Mouse (Mus musculus): ENCODE data around the gene Hist1h3c. TPM values are rescaled to one million over a fixed set of nuclear protein-coding genes. Genes with fewer than 3 reads are reported as not detected.

Hist1h3c gene
- total RNA-seq, 2 experiments from 2014 or later = 21.1 to 58.2 TPM

DNA sequence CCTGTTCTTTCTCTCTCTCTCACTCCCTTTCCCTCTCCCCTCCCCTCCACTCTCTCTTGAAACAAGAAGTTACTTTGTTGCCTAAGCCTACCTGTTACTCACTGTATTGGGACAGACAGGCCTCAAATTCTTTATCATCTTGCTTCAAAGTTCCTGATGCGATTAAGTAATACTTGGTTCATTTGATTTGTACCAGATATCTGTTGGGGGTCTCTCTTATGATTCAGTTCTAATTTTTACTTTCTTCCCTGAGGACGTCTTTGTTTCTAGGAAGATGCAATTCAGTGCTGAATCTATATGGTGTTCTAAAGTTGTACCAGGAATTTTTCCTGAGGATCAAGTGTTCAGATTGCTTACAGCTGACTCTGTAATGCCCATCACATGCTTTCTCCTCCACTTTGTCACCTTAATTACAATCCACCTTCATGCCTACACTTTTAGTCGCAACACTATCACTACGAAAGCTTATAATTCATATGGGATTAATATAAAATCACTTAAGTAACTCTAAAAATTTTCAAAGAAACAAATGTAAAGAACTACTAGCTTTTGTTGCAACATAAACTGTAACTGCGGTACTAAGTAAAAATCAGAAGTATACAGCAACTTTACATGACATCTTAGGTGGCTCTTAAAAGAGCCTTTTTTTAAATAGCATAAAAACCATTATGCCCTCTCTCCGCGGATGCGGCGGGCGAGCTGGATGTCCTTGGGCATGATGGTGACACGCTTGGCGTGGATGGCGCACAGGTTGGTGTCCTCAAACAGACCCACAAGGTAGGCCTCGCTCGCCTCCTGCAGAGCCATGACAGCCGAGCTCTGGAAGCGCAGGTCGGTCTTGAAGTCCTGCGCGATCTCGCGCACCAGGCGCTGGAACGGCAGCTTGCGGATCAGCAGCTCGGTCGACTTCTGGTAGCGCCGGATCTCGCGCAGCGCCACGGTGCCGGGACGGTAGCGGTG, 701 bp downstream of the Hist1h3c start:
- intact Hi-C loops (cut with DNase I) = loop anchor here (5.0 kb wide), 2 partner anchors 307 to 1702 kb away; partner anchors contain the start of genes Hist1h2ag, Hist1h2bj and Hist1h4i

DNA sequence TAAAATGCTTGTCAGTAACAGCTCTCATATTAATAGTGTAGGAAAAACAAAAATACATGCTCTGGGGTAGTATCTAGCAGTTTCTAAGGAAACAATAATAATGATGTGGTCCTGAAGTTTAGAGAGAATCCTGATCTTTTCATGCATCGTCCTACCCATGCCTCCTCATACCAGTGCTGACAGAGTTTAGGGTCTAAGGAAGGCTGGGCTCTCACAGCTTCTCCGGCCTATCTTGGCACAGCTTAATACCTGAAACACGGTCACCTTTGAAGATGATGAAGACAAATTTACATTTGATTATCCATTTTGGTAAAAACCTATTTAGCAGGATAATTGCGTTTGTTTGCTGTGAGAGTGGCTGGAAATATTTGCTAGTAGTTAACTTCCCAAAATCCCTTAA, 1.4 kb downstream of the Hist1h3c start:
- intact Hi-C loops (cut with DNase I) = no loop called here
- no peak for DNase-seq

More for the DNA sequence above, 701 bp downstream of the Hist1h3c start:
- DNase-seq = no peak

DNA sequence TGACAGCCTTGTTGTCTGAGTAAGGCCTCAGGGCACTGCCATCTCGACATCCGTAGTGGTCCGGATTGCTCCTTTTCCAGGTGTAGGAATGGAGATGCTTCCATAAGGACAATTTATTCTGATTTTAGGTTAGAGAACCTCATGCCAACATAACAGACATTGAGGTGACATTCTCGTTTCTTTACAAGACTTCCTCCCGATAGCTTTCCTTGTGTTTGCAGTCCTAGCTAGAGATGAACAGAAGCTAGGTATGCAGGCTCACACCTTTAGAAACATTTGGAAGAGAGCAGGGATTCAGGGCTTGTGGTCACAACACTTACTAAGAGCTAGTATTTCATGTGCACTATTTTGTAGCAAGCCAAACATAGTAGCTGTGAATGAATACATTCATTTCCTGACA, 2.2 kb downstream of the Hist1h3c start:
- intact Hi-C loops (cut with DNase I) = no loop called here
- no peak for DNase-seq

DNA sequence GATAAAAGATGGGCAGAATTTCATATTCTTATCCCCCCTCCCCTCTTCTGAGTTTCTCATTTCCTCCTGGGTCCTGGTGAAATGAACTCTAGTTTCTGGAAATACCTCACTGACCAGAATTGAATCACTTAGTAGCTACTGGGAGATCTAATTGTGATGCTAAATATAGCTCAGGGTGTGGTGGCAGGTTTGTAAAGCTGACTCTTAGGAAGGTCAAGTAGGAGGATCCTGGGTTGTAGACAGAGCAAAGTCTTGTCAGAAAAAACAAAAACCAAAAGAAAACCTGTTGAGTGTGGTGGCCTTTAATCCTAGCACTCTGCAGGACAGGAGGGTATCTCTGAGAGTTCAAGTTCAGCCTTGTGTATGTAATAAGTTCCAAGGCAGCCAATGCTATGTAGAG, 3.4 kb downstream of the Hist1h3c start:
- no peak for DNase-seq
- intact Hi-C loops (cut with DNase I) = no loop called here

GRCm38 (mm10) chr13:23740910-23741309, 4.5 kb downstream of the Hist1h3c start:
- intact Hi-C loops (cut with DNase I) = no loop called here

GRCm38 (mm10) chr13:23740256-23740840, 5.1 kb downstream of the Hist1h3c start:
- no peak for DNase-seq
- intact Hi-C loops (cut with DNase I) = no loop called here

More at GRCm38 (mm10) chr13:23740910-23741309, 4.5 kb downstream of the Hist1h3c start:
- DNase-seq = no peak

GRCm38 (mm10) chr13:23739922-23740252, 5.5 kb downstream of the Hist1h3c start:
- DNase-seq = no peak
- intact Hi-C loops (cut with DNase I) = loop anchor here (2.0 to 10.0 kb wide), 3 partner anchors 55 to 158 kb away; partner anchors contain the start of genes Hist1h1e, Hist1h2ac, Hist1h2bc and Hist1h4d

- intact Hi-C loops (cut with DNase I) = loop anchor here (2.0 to 10.0 kb wide), 3 partner anchors 54 to 157 kb away; partner anchors contain the start of genes Hist1h1e, Hist1h2ac, Hist1h2bc and Hist1h4d
- DNase-seq = peak; percentile 89
These were observed 6.1 kb downstream of the Hist1h3c start for GRCm38 (mm10) chr13:23739069-23739921.

DNA sequence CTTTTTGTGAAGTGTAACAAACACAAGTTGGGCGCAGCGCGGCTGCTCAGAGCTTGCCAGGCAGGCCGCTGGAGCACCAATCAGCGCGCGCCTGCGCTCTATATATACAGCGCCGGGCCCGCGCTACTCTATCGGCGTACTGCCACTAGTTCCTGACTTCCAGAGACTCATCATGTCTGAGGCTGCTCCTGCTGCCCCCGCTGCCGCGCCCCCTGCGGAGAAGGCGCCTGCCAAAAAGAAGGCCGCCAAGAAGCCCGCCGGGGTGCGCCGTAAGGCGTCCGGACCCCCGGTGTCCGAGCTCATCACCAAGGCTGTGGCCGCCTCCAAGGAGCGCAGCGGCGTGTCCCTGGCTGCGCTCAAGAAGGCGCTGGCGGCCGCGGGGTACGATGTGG, 6.7 kb downstream of the Hist1h3c start, which contains the start of gene Hist1h1c:
Gene Hist1h1c, plus strand, starts transcription at position 132 of the 392 bp plus-strand sequence.
- peak; percentile 91 to 95 for DNase-seq
- intact Hi-C loops (cut with DNase I) = loop anchor here (2.0 to 10.0 kb wide), 3 partner anchors 54 to 156 kb away; partner anchors contain the start of genes Hist1h1e, Hist1h2ac, Hist1h2bc and Hist1h4d

GRCm38 (mm10) chr13:23738041-23738440, 7.4 kb downstream of the Hist1h3c start:
- intact Hi-C loops (cut with DNase I) = loop anchor here (2.0 to 10.0 kb wide), 3 partner anchors 53 to 156 kb away; partner anchors contain the start of genes Hist1h1e, Hist1h2ac, Hist1h2bc and Hist1h4d
- no peak for DNase-seq

DNA sequence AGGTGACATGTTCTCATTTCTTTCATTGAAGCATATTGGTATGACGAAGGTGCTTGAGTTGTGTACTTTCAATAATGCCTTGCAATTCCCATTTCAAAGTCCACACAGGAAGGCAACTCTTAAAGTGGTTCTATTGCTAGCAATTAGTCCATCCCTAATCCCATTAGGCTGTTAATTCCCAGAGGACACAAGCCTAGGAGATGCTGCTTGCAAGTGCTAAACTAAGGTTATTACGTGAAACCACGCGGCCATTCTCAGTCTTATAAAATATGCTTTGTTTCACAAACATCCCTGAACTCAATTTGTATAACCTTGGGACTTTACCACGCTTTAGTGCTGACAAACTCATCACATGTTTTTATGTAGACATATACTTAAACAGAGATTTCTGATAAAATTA, 8.3 kb downstream of the Hist1h3c start:
- intact Hi-C loops (cut with DNase I) = loop anchor here (5.0 to 10.0 kb wide), 2 partner anchors 52 to 155 kb away; partner anchors contain the start of genes Hist1h2ac, Hist1h2bc and Hist1h4d
- DNase-seq = no peak

GRCm38 (mm10) chr13:23732156-23732804, 13.1 kb downstream of the Hist1h3c start:
- peak in 1 of 2 experiments; percentile 50 for DNase-seq
- intact Hi-C loops (cut with DNase I) = loop anchor here (1.0 to 10.0 kb wide), 2 partner anchors 31 to 47 kb away; partner anchors contain the start of genes Hist1h2ac and Hist1h2bc

DNA sequence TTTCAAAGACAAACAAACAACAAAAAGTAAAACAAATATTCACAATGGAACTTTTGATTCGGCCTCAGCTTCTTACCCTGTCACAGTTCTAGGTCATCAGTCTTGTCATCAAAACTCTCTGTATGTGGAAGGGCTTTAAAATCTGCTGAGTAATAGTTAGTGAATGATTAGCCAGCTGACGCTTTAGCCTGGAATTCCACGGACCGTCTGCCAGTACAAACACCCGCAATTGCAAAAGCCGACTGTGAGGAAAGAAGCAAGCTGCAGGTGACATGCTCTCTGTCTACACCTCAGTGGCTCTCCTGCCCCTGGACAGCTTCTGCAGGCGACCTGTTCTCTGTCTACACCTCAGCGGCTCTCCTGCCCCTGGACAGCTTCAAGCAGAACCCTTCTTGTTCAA, 14.9 kb downstream of the Hist1h3c start:
- peak in 1 of 2 experiments; percentile 41 for DNase-seq
- intact Hi-C loops (cut with DNase I) = loop anchor here (10.0 kb wide), 1 partner anchor 46 kb away; the partner anchor contains the start of genes Hist1h2ac and Hist1h2bc

DNA sequence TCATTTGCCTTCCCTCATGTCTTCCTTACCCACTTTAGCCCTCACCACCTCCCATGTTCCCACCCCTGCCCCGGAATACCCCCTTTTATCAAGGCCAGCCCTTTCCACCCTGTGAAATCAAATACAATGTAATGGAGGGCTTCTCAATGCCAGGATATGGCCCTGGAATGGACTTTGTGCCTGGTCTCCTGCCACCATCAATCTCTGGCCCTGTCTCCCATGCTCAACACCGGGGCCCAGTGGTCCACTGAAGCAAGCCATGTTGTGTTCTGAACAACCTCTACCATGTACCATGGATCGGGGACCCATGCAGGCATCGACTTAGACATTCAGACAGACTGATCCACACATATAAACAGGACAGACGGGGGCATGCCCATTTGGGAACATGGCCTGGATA, 15.7 kb downstream of the Hist1h3c start:
- DNase-seq = no peak
- intact Hi-C loops (cut with DNase I) = loop anchor here (10.0 kb wide), 1 partner anchor 45 kb away; the partner anchor contains the start of genes Hist1h2ac and Hist1h2bc

DNA sequence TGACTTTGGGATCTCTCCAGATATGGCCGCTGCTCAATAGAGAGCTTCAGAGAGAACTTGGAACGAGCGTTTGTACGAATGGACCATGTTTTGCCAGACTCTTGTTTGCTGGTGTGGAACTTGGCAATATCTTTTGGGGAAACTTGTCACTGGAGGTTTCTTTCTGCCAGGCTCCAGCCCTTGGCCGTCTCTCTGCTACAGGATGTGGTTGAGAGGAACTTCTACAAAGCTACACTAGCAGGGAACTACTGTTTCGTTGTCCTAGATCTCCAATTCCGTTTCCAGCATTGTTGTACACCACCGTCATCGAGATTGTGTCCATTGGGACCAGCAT, 16.2 kb downstream of the Hist1h3c start:
- no peak for DNase-seq
- intact Hi-C loops (cut with DNase I) = no loop called here

GRCm38 (mm10) chr13:23728472-23729191, 16.8 kb downstream of the Hist1h3c start:
- no peak for DNase-seq
- intact Hi-C loops (cut with DNase I) = no loop called here

DNA sequence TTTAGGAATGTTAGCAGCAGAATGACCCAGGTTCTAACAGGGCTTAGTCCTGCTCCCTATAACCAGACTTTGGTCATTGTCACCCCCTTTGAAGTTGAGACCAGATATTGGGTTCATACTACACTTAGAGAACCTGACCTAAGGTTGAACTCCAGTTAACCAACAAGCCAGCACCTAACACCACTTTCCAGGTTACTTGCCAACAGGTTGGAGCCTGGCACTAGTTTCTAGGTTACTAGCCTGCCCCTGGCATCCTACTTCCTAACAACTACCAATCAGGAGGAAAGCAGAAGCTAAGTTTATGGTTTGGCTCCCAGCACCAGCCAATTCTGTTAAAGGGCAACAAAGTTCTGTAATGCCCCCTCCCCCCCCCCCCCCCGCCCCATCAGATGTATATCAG, 20.2 kb downstream of the Hist1h3c start:
- intact Hi-C loops (cut with DNase I) = no loop called here
- DNase-seq = no peak

- intact Hi-C loops (cut with DNase I) = no loop called here
These were observed 21.2 kb downstream of the Hist1h3c start for GRCm38 (mm10) chr13:23724239-23724638.

More at GRCm38 (mm10) chr13:23724239-23724638, 21.2 kb downstream of the Hist1h3c start:
- no peak for DNase-seq

Data from heart, postnatal 14 days (tissue).